Mouse (Mus musculus) splenic B cell, adult 2 months (primary cell): Measurements from ENCODE around the gene Znfx1.
A peak's percentile ranks its signal among the peaks of the same experiment; 100 is the strongest.
"Not testable (repeated sequence)": the region's sequence is repeated elsewhere in the genome, so short reads cannot be mapped to it uniquely, and the experiment has no call there.

Experiments used
- DNase-seq: peaks from one replicate; pipeline ENCODE4 v3.0.0-alpha.2; 2011; ENCODE audit warnings: low read depth, low spot score
- H3K27me3 ChIP-seq: 2 replicates; pipeline ENCODE4 v1.6.1; 2012; ENCODE audit warnings: mild to moderate bottlenecking, low read length, moderate library complexity, mixed read lengths; ENCODE audit not compliant: control insufficient read depth, poor library complexity, insufficient read depth, severe bottlenecking
- H3K36me3 ChIP-seq: 2 replicates; pipeline ENCODE4 v1.6.1; 2012; ENCODE audit warnings: mild to moderate bottlenecking, low read length, moderate library complexity, mixed read lengths; ENCODE audit not compliant: control insufficient read depth, poor library complexity, insufficient read depth, severe bottlenecking

Znfx1 gene

GRCm38 (mm10) chr2:167048223-167048622 lies 14.6 kb downstream of the Znfx1 start:
- no peak for DNase-seq
- Histone ChIP-seq H3K27me3 (no peaks in the 10 kb centered on the region), H3K36me3 (peaks cover 16% of the 10 kb centered on the region)

- DNase-seq: no peak
- H3K27me3 ChIP-seq: no peaks in the 10 kb centered on the region
- peaks cover 32% of the 10 kb centered on the region for H3K36me3 ChIP-seq
Observed at GRCm38 (mm10) chr2:167043400-167044121, 19.3 kb downstream of the Znfx1 start.

- H3K27me3 ChIP-seq: no peaks in the 10 kb centered on the region
- H3K36me3 ChIP-seq: peaks cover 25% of the 10 kb centered on the region
- DNase-seq: no peak
Observed at GRCm38 (mm10) chr2:167039386-167039785, 23.4 kb downstream of the Znfx1 start.

DNA sequence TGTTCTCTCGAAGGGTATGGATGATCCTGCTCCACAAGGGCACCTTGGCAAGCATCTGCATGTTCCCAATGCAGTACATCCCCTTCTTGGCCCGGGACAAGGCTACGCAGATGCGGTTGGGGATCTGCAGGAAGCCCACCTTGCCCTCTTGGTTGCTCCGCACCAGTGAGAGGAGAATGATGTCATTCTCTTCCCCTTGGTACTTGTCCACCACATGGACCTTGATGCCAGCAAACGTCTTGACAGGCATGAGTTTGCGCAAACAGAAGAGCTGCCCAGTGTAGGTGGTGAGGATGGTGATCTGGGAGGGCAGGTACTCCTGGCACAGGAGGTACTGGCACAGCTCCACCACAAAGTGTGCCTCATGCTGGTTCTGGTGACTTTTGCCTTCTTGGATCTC lies 24.1 kb downstream of the Znfx1 start:
- DNase-seq: no peak
- Histone ChIP-seq H3K27me3 (no peaks in the 10 kb centered on the region), H3K36me3 (peaks cover 23% of the 10 kb centered on the region)

GRCm38 (mm10) chr2:167038297-167038696 lies 24.5 kb downstream of the Znfx1 start:
- DNase-seq: no peak
- Histone ChIP-seq H3K27me3 (no peaks in the 10 kb centered on the region), H3K36me3 (peaks cover 24% of the 10 kb centered on the region)

DNA sequence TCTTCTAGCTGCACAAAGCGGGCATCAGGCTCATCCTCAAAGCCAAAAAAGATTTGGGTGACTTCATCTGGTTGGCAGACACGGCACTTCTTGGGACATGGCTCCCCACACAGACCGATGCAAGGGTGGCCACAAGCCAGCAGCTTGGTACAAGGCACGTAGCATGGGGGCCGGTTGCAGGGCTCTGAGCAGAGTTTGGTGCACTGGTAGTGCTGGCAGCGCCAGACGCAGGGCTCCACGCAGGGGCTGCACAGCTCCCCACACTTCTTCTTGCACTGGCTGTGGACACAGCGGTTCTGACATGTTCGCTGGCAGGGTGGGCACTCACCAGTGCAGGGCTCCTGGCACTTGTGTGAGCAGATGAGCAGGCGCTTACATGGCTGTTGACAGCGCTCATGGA lies 25.1 kb downstream of the Znfx1 start:
- DNase-seq: no peak
- H3K27me3 ChIP-seq: no peaks in the 10 kb centered on the region
- H3K36me3 ChIP-seq: peaks cover 23% of the 10 kb centered on the region

DNA sequence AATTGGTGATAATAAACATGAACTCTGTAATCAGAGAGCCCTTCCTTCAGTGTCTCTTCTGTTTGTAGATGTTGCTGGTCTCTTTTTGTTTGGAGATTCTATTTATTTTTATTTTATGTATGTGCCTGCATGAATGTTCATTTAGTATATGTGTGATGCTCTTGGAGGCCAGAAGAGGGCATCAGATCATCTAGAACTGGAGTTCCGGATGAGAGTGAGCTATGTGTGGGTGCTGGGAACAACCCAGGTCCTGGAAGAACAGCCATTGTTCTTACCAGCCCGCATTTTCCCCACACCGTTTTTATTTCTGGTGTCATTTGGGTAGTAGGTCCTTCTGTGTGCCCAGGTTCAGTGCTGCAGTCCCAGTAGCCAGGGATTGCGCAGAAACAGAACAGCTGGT lies 32.3 kb downstream of the Znfx1 start:
- peaks cover 27% of the 10 kb centered on the region for H3K36me3 ChIP-seq
- no peak for DNase-seq
- no peaks in the 10 kb centered on the region for H3K27me3 ChIP-seq

DNA sequence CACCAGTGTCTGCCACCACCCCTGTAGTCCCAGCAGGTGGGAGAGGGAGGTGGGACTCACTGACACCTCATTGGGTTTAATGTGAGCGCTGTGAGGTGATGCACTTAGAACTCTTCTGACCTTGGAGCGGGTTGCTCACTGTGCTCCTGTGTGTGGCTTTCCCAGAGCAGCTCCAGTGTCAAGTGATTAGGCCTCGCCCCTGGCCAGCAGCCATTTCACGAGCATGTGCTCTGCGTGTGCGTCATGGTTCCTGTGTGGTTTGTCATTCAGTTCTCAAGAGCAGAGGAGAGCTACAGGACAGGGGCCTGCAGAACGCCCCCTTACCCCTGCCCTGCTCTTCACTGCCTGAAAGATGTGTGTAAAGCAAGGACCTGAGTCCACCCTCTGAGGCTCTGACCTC lies 34.3 kb downstream of the Znfx1 start:
- Histone ChIP-seq H3K27me3 (no peaks in the 10 kb centered on the region), H3K36me3 (peaks cover 25% of the 10 kb centered on the region)
- no peak for DNase-seq

DNA sequence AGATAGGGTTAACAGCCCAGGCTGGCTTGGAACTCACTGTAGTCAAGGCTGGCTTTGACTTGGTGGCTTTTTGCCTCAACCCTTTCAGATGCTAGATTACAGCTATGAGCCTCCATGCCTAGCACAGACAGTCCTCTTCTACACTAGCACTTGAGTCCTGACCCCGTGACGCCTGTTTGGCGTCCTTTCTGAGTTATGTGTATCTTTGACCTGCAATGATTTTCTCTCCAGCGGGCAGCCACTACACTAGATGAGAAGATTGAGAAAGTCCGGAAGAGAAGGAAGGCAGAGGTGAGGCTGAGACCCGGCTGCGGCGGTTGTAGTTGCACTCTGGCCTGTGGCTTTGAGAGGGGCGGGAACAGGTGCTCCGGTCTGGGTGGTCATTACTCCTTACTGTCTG lies 43.4 kb downstream of the Znfx1 start:
- no peak for DNase-seq
- H3K27me3 ChIP-seq: no peaks in the 10 kb centered on the region
- H3K36me3 ChIP-seq: peaks cover 21% of the 10 kb centered on the region

DNA sequence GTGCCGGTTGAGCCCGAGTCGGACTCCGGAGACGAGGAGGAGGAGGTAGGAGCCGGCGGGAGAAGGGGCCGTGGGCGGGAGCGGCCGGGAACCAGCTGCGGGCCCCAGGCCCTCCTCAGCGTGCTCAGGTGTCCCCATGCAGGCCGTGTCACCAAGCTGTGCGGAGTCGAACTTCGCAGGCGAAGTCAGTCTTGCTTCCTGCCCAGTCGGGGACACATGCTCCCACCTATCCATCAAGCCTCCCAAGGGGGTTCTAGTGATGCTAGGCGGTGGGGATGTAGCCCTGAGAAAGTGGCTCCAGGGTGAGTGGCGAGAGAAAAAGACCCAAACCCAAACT lies 47.5 kb downstream of the Znfx1 start:
- Histone ChIP-seq H3K27me3 (no peaks in the 10 kb centered on the region), H3K36me3 (peaks cover 7% of the 10 kb centered on the region; the same call in 1 of the 2 replicates)
- no peak for DNase-seq

DNA sequence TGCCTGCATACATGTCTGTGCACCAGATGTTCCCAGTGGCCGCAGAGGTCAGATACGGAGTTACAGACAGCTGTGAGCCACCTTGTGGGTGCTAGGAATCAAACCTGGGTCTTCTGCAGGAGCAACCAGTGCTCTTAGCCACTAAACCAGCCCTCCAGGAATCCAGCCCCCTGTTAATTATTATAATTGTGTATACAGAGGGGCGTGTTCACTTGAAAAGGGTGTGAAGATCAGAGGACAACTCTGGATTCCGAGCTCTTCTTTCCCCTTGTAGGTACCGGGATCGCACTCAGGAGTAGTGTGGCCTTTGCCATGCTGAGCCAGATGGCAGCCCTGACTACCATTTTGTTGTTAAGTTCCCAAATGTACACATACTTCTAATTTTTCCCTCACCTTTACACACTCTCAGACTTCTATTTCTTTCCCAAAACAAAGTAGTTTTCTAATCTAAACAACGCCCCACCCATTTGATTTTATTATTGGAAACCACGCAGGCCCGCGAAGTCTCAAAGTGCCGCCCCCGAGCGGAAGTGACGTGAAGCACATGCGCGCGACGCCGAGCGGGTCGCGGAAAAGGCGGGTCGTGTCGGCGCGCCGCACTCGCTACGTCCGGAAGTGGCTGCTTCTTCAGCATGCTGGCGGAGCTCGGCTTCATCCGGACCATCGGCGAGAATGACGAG lies 48.0 kb downstream of the Znfx1 start, which contains the start of gene Ddx27:
Ddx27 (plus strand) TSS at position 492 of the 680 bp plus-strand sequence.
- no peaks in the 10 kb centered on the region; the same call in 1 of the 2 replicates for H3K27me3 ChIP-seq
- H3K36me3 ChIP-seq: peaks cover 6% of the 10 kb centered on the region; the same call in 1 of the 2 replicates
- peak; percentile 94 for DNase-seq

- DNase-seq: no peak
Observed at GRCm38 (mm10) chr2:167010546-167010945, 52.3 kb downstream of the Znfx1 start.

DNA sequence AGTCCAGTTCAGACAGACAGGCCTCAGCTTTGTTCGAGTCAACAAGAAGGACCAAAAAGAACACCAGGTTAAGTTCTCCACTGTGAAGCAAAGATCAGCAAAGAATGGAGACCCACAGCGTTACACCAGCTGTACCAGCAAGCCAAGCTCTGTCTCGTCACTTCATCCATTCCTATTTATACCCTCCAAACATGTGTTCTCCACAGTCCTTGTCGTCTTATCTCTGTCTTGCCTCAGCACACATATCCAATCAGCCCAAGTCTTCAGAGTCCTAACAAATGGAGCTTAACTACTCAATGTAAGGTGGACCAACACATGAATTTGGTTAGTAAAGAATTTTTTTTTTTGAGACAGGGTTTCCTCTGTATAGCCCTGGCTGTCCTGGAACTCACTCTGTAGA lies 53.3 kb downstream of the Znfx1 start:
- H3K36me3 ChIP-seq: no peaks in the 10 kb centered on the region
- no peak for DNase-seq

More at GRCm38 (mm10) chr2:167010546-167010945, 52.3 kb downstream of the Znfx1 start:
- no peaks in the 10 kb centered on the region for H3K36me3 ChIP-seq
- H3K27me3 ChIP-seq: no peaks in the 10 kb centered on the region; the same call in 1 of the 2 replicates

DNA sequence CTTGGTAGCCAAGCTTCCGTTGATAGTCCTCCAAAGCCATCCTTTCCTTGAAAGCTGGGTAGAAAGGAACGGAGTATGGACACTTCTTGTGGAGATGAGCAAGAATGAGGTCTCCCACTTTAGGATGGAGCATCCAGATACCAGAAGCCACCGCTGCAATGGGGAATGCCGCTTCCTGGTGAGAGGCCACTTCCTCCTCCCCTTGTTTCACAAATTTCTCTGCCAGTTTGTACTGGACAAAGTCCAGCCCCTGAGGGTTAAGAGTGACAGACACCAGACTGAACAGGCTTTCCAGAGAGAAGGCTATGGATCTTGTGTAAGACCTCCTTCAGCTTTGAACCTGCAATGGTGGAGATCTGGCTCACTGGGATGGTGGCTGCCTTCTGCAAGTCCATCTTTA lies 55.2 kb downstream of the Znfx1 start:
- not testable (repeated sequence) for H3K36me3 ChIP-seq, DNase-seq, H3K27me3 ChIP-seq

More for the DNA sequence above, 53.3 kb downstream of the Znfx1 start:
- no peaks in the 10 kb centered on the region; the same call in 1 of the 2 replicates for H3K27me3 ChIP-seq

DNA sequence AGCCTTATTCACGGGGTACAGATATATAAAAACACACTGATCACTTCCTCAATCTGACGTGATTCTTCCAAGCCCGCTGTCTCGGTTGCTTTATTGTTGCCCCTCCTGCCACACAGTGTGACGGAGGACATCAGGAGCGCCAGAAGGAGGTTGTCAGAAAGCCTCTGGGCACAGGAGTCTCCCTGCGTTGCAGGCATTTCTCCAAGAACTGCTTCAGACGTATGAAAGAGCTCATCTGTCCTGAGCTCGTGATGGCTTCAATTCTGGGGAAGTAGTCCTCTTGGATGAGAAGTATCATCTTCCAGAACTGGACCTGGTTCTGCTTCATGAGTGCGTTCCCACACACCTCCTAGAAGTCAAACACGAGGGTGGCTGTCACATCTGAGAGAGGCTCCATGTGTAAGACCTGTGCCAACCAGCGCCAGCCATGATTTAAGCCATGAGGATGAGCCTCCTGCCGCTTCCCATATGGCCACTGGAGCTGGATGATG lies 55.8 kb downstream of the Znfx1 start:
- DNase-seq: peak; percentile 18
- Histone ChIP-seq H3K27me3 (no peaks in the 10 kb centered on the region; the same call in 1 of the 2 replicates), H3K36me3 (no peaks in the 10 kb centered on the region)
